Mouse (Mus musculus) yolk sac, embryonic 10.5 days (tissue): ENCODE results near the gene 0610010K14Rik.

Experiments used
- DNase-seq: peaks from one replicate; pipeline ENCODE4 v3.0.0-alpha.2; 2017; ENCODE audit warnings: low spot score

The 0610010K14Rik gene

GRCm38 (mm10) chr11:70235254-70235900 lies 2.3 kb downstream of the 0610010K14Rik start:
- peak; percentile 88 for DNase-seq

GRCm38 (mm10) chr11:70234497-70234896 lies 3.2 kb downstream of the 0610010K14Rik start:
- no peak for DNase-seq

- no peak for DNase-seq
Observed at GRCm38 (mm10) chr11:70234037-70234436, 3.7 kb downstream of the 0610010K14Rik start.

- no peak for DNase-seq
Observed at GRCm38 (mm10) chr11:70233016-70233415, 4.7 kb downstream of the 0610010K14Rik start.

GRCm38 (mm10) chr11:70232546-70232945 lies 5.2 kb downstream of the 0610010K14Rik start:
- no peak for DNase-seq

- peak; percentile 77 for DNase-seq
Observed at GRCm38 (mm10) chr11:70230239-70230727, 7.4 kb downstream of the 0610010K14Rik start.

GRCm38 (mm10) chr11:70229260-70230010 lies 8.3 kb downstream of the 0610010K14Rik start, which contains the start of gene Bcl6b:
Bcl6b (minus strand) TSS chr11:70229798.
- DNase-seq = no peak

- DNase-seq = peak; percentile 74
Observed at GRCm38 (mm10) chr11:70228828-70229227, 8.9 kb downstream of the 0610010K14Rik start.

- no peak for DNase-seq
Observed at GRCm38 (mm10) chr11:70227661-70228245, 10.0 kb downstream of the 0610010K14Rik start.

GRCm38 (mm10) chr11:70227126-70227525 lies 10.6 kb downstream of the 0610010K14Rik start:
- DNase-seq = no peak

- DNase-seq = no peak
Observed at GRCm38 (mm10) chr11:70226602-70226890, 11.2 kb downstream of the 0610010K14Rik start.

GRCm38 (mm10) chr11:70225798-70226601 lies 11.7 kb downstream of the 0610010K14Rik start:
- DNase-seq = no peak

- no peak for DNase-seq
Observed at GRCm38 (mm10) chr11:70223724-70224123, 14.0 kb downstream of the 0610010K14Rik start.

- peak; percentile 86 for DNase-seq
Observed at GRCm38 (mm10) chr11:70221603-70222500, 15.9 kb downstream of the 0610010K14Rik start.

GRCm38 (mm10) chr11:70220731-70221602 lies 16.7 kb downstream of the 0610010K14Rik start, which contains the start of gene Slc16a13:
Slc16a13 (minus strand) TSS chr11:70221064.
- DNase-seq = peak; percentile 98

- DNase-seq = no peak
Observed at GRCm38 (mm10) chr11:70220323-70220722, 17.4 kb downstream of the 0610010K14Rik start.

- DNase-seq = no peak
Observed at GRCm38 (mm10) chr11:70219873-70220272, 17.8 kb downstream of the 0610010K14Rik start.

GRCm38 (mm10) chr11:70218741-70219470 lies 18.8 kb downstream of the 0610010K14Rik start:
- no peak for DNase-seq

- no peak for DNase-seq
Observed at GRCm38 (mm10) chr11:70218039-70218438, 19.7 kb downstream of the 0610010K14Rik start.
